Mouse (Mus musculus): Measurements from ENCODE around the gene Pde3a.

The Pde3a gene

DNA sequence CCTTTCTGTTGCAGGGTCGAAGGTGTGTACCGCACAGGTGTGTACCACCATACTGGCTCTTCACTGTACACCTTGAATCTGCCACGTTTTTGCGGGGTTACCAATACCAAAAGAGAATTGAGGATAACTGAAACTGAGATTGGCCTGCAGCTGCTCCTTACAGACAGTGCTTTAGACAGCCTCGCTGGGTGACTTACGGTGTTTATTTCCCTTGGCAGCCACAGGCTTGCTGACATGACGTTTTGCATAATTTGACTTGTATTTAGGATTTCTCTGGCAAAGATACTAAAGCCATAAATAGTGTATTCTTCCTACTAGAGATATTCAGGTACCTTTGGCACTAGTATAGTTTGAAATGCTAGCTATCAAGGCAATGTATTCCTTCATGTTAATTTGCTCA, 155.6 kb downstream of the Pde3a start:
- DNase-seq (ENCODE audit: low read depth), result no peak

DNA sequence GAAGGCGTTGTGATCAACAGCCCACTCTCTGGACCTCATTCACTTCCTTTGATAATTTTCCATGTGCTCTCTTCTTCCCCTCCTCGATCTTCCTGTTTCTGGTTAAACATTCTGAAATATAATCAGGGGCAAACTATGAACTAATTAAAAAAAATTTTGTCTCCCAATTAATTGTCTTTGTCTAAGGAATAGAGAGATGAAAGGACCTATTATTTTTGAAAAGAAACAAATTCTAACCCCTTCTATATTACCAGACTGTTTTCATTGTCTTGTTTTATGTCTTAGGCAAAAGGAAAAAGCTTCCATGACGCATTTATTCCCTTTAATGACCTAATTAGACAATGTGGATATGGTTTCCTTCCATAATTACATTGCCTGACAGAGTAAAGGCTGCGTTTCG, 156.4 kb downstream of the Pde3a start:
- DNase-seq (ENCODE audit: low read depth), result no peak

DNA sequence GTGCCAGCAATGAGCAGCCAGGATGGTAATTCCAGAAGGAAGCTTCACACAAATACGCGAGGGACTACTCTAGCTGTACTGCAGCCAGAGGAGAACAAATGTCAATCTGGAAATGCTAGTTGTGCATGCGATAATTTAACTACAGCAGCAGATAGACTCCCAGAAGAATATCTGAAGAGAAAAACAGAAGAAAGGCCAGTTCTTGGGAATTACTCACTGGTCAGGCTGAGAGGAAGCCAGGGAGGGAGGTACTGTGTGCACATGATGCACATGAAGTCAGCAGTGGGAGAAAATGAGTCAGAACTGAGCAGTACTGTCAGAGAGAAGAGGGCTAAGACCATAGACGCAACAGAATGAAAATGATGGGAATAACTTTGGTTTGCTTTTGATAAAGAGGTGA, 159.7 kb downstream of the Pde3a start:
- no peak for DNase-seq (ENCODE audit: low read depth)

DNA sequence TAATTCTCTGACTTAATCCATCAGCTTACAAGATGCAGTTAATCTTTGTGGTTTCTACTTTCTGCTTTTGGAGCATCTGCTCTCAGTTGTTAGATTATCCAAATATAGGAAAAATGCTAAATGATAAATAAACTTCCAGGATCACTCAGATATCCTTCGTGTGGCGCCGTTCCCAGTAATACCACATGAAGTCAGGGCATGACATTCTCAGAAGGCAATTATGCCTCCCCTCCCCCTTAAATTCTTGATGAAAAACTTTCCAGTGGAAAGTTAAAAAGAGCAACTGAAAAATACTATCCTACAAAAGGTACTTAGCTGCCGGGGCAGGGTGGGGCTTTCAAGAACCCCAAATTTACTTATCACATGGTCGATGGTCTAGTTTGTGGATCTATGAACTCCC, 161.8 kb downstream of the Pde3a start:
- no peak for DNase-seq (ENCODE audit: low read depth)

DNA sequence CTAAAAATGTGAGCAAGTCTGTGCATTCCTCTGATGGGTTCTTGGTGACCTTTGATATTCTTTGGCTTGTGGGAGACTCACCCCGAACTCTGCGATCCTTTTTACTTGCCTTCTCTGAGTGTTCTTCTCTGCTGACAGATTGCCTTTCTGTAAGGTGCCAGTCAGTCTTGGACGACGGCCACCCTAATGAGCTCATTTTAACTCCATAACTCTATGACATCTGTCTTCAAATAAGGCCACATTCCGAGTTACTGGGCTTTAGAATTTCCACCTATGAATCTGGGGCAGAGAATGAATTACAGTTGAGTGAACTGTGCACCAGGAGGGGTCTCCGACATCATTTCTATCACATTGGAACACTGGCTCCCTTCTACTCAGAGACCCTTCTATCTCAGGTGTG, 176.0 kb downstream of the Pde3a start:
- DNase-seq (ENCODE audit: low read depth), result no peak

DNA sequence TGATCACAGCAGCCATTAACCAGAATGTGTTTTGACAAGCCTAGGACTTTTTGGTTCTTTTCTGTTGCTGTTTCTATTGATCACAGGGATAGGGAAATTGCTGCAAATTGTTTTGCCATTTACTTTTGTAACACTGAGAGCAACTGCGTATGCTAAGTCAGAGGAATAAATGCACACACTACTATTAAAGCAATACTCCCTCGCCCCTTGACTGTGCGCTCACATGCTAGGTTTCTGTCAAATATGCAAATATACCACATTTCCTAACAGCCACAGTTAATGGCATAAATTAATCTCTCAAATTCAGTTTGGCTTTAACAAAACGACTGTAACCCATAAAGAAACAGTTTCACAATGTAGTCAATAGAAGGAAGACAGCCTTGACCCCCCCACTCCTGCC, 179.5 kb downstream of the Pde3a start:
- DNase-seq (ENCODE audit: low read depth), result no peak

DNA sequence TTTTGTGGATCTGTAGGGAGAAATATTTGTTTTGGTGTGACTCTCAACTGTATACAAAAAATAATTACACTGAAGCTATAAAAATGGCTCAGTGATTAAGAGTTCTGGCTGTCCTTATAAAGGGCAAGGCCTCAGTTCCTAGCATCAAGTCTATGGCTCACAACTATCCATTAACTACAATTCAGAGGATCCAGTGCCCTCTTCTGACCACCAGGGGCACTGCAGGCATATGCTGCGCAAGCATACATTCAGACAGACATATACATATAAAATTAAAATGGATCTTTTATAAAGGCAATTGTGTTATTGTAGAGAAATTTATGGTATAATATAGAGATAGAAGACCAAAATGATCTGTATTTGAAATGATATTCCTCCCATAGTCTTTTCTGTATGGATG, 181.1 kb downstream of the Pde3a start:
- peak; percentile 2 for DNase-seq (ENCODE audit: low read depth)

DNA sequence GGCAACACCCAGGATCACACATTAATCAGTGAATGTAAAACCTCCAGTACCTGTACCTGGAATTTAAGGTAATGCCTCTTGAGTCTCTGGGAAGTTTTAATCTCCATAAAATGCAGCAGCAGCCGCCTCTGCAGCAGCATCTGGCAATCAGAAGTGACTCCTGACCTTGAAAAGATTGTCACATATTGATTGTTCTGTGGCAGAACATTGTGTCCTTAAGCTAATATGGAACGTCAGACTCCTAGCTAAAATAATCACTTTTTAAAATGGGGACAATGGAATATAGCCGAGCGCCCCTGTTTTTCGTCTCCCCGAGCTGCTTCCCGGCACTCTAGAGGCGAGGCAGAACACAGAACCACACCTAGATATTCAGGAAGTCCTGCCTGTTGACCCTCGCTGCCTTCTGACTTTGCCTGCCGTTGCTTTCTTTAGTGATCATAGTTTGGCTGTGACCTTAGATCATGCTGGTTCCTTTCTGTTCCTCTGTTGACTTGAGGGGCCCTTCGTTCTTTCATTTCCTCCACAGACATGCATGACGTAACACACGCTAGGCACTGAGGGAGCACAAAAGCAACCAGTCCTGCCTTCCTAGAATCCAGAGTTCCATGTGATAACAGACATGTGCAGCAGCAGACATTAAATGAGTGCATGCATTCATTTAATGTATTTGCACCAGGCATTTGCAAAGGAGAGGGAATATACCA, 183.4 kb downstream of the Pde3a start:
- no peak for DNase-seq (ENCODE audit: low read depth)

DNA sequence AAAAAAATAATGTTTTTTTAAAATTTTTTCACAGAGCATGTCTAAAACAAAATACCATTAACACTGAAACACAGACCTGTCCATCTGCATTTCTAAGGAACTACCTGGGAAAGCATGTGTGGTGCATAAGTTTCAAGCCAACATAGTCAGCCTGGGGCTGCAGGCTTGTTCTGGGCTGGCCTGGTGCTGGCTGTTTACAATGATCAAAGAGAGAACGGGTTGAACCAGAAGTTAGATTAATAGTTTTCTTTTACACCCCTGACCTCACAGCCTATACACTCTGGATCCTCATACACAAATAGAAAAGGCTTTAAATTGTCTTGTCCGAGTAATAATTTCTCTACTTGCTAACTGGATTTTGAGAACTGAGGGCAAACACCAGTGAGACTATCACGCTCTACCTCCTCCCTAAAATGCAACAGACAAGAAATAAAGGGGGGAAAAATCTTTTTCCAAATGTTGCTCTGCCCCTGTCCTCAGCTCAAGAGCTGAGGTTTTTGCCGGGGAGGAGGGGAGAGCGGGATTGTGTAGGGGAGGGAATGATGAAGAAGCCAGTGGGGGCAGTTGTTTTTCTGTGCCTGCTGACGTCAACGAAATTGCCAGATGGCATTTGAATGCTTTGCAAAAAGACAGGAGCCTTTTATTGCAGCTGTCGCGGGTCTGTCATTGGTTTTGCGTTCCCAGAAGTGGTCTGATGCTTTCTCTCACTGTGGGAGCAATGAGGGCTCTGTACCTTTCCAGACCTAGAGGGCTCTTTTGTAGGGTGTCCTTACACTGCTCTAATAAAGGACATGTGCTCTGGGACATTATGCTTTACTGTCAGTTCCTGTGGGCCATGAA, 185.1 kb downstream of the Pde3a start:
- DNase-seq (ENCODE audit: low read depth), result no peak

DNA sequence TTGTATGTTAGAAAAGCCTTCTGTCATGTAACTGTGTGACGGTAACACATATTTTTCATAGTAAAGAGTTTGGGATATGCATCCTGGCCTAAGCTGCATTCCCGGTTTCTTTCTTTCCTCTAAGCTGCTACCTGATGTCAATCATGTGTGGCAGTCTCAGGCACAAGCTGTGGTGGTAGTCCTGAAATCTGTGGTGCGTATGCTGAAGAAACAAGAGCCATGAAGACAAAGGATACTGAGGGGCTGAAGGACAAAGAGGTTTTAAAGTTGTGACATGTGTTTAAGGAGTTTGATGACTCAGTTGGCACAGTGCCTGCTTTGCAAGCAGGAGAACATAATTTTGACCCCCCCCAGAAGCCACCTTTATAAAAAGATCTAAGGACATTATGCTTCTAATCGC, 186.1 kb downstream of the Pde3a start:
- DNase-seq (ENCODE audit: low read depth), result no peak

DNA sequence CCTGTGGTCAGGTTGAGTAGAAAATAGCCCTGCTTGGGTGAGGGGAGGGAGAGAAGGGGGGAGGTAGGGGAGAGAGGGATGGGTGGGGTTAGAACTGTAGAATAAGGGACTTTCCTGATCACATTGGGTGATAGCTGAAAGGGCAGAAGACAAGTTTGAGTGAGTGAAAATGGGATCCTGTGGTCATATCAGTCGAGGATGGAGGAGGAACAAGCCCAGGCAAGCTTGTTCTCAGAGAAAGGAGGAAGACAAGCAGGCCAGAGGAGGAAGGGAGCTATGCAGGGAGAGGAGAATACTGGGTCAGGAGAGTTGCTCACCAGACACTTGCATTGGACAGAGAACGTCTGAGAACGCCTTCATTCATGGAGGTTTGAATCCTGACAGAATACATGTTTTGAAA, 190.9 kb downstream of the Pde3a start:
- no peak for DNase-seq (ENCODE audit: low read depth)

DNA sequence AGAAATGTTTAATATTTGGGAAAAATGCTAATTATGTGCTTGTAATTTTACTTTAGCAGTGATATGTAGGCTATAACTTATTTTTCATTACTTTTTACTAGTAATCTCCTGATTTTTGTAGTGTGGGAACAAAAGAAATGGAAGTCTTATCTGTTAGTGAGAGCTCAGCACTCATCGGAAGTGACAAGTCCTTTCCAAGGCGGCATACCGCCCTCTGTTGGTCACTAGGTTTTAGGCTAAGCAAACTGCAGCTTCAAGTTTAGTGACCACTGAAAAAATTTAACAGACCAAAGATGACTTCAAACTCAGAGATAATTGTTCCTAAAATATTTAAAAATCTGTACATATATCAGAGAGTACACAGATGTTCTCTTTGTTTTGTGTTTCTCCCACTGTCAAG, 198.5 kb downstream of the Pde3a start:
- peak; percentile 7 for DNase-seq (ENCODE audit: low read depth)

DNA sequence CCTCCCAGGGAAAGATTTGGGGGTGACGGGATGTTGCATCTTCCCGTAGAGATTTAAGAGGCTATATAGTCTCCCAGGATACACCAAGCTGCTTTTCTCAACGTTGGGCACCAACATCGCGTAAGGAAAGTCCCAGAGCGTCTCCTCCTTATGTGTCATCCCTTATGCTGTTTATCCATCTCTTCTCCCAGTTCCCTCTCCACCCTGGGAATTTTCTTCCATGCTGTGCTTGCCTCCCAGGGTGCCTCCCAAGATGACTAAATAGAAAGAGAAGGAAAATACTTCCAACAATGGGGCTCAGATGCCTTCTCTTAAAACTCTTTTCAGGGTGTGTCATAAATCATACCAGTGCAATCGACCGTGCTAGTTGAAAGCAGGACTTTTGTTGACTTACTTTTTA, 199.8 kb downstream of the Pde3a start:
- DNase-seq (ENCODE audit: low read depth), result no peak

DNA sequence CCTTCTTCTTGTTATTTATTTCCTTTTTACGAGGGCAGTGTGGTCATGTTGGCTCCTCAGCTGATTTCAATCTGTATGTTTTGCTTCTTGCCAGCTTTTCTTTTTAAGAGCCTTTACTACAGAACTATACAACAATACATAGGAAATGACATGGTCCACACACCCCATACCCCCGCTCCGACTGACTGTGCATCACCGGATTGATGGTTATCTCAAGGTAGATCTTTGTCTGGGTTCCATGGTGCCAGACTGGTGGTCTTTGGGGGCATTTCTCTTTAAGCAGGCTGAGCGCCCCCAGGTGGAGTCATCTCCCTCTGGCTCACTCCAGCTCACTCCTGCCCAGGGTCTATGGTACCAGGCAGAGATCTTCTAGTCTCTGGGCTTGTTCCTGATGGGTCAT, 206.3 kb downstream of the Pde3a start:
- no peak for DNase-seq (ENCODE audit: low read depth)

DNA sequence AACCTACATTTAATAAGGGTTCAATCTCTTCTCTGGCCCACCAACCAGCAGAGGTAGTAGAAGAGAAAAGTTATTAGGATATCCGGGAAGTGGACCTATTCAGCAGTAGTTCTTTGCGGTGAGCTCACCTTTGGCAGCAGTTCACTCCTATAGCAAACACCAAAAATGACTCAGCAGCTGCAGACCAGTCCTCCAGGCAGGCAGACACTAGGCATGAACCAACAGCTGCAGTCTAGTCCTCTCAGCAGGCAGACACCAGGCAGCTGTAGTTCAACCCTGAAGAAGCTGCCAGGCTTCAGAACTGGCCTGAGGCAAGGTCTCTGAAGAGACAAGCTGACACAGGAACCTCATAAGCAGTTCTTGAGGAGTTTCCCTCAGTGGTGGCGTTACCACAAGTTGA, 207.5 kb downstream of the Pde3a start:
- DNase-seq (ENCODE audit: low read depth), result no peak

DNA sequence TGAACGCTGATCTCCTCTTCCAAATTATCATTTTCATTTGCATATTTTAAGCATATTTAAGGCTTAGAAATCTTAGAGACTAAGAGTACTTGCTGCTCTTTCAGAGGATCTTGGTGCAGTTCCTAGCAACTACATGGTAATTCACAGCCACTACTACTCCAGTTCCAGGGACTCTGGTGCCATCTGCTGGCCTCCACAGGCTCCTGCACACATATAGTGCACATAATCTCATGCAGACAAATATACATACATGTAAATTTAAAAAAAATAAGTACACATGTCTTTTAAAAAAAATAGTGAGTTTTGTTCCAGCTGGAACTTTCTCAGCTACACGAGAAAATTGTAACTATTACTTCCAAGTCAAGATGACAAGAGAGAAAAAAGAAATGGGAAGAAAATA, 221.2 kb downstream of the Pde3a start:
- DNase-seq (ENCODE audit: low read depth), result no peak

DNA sequence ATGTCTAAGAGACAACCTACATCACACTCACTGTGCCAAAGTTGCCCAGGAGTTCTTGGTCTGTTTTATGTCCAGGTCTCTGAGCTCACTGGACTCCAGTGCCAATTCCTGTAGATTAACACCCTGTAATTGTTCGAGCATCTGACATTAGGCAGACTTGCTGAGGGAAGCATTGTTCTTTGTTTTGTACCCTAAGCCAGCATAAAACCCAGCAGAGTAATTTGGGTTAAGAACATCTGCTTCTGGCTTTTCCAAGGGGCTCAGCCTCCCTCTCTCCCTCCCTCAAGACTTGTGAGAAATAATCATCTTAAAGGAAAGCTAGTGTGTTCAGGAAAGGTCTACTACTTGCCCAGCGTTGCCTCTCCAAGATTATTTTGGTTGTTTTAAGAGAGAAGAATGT, 225.2 kb downstream of the Pde3a start:
- no peak for DNase-seq (ENCODE audit: low read depth)

DNA sequence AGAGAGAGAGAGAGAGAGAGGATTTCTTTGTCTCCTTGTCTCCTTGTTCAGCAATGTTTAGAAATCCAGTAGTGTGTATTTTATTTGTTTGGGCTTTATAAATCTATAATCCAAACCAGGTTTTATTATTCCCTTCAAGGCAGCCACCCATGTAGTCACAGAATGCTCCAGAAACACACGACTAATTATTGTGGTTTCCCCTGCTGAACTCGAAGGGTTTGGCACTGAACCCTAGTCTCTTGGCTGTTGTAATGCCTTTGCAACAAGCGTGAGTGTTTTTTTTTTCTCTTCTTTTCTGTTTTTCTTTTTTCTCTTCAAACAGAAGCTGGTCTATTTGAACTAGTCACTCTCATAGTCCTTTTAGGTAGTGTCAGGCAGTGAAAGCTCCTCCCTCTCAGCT, 225.6 kb downstream of the Pde3a start:
- no peak for DNase-seq (ENCODE audit: low read depth)

DNA sequence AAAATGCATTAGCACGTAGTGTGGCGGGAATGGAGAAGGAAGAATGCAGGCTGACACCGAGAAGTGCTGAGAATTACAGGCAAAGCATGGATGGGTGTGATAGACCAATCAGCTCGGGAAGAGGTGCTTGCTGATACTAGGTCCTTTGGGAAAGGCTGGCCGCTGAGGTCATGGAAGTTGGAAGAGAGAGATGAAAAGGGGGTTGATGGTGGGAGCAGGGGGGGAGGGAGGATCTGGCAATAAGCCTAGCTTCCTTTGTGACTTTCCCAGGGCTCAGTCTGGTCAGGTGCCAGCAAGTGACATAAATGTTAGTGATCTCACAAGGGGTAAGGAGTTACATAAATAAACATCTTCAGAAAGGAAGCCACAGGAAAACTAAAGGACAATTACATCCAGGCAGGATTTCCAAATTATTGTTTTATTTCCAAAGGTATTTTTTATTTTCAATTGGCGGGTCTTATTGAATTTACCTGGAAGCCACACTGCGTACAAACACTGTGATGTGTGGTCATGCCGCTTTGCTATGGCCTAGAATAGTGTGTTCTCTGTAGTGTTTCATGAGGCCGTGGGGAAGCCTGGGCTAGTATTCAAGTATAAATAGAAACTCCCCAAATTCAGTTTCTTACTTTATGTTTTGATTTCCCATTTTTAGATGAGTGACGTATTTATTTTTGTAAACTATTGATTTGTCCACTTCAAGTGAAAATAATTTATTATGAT, 236.4 kb downstream of the Pde3a start:
- DNase-seq (ENCODE audit: low read depth), result no peak

DNA sequence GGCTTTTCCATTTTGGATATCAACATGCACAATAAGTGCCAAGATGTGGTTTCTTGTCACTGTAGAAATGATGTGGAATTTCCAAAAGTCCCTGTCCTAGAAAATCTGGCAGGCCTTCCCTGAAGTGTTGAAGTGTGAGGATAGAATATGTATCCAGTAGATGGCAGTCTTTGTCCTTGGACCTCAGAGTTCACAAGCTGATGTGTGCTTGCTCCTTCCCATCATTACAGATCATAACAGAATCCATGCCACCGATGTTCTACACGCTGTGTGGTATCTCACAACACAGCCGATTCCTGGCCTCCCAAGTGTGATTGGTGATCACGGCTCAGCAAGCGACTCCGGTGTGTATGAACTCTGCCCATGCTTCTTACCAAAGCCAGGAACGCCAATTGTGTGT, 238.2 kb downstream of the Pde3a start:
- DNase-seq (ENCODE audit: low read depth), result no peak

DNA sequence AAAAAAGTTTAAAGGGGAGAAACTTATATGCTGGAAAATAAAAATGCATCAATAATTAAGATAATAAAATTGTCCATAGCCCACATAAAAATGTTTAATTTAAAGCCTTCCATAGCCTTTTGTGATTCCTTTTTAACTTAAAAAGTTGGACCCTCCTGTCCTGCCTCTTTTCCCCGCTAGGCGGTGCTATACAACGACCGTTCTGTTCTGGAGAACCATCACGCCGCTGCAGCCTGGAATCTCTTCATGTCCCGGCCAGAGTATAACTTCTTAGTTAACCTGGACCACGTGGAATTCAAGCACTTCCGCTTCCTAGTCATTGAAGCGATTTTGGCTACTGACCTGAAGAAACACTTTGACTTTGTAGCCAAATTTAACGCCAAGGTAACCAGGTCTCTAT, 239.6 kb downstream of the Pde3a start:
- DNase-seq (ENCODE audit: low read depth), result peak; percentile 9

DNA sequence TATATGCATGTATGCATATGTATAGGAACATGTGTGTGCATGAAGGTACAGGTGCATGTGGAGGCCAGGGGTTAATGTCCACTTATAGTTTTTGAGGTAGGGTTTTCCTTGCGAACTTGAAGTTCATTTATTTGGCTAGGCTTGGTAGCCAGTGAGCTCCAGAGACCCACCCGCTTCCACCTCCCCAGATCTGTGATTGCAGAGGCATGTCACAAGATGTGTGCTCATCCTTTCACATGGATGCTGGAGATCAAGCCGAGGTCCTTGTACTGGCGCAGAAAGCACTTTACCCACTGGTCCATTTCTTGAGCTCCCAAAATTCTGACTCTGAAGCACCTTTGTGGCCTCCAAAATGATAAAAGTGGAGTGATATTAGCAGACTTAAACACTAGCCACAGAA, 245.8 kb downstream of the Pde3a start:
- DNase-seq (ENCODE audit: low read depth), result no peak

Measured in induced T-regulatory cell, adult 2 months (primary cell).